Mouse (Mus musculus) megakaryocyte, embryonic 14.5 days (primary cell): ENCODE data around the gene Vash2.

Experiments
- FLI1 ChIP-seq: IDR thresholded peaks from 2 replicates; pipeline ENCODE4 v1.6.1; 2012; ENCODE audit warnings: low read length, inconsistent platforms, mixed read lengths
- GATA1 ChIP-seq: IDR thresholded peaks from 3 replicates; pipeline ENCODE4 v1.6.1; 2012; ENCODE audit warnings: mixed read lengths, low read length, inconsistent platforms, borderline replicate concordance

DNA sequence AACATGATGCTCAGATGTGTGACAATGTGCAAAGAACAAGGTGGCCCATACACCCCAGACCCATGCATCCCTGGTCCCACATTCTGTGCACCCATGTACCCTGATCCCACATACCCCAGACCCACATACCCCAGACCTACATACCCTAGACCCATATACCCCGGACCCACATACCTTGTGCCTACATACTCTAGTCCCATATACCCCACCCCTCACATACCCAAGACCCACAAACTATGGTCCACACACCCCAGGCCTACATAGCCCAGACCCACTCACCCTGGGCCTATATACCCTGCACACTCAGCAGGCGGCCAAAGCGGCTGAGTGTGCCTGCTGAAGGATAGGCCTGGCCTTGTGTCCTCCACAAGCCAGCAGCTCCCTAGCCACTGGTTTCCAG, 16.3 kb downstream of the Vash2 start:
- TF ChIP-seq GATA1, result no peak
- no peak for TF ChIP-seq FLI1
